Mouse (Mus musculus) layer of hippocampus, postnatal 36 days (tissue): ENCODE results near the gene Nfyb. TPM values are rescaled to one million over a fixed set of nuclear protein-coding genes. Genes with fewer than 3 reads are reported as not detected.

ENCODE experiments used
- DNase-seq, 2 experiments: peaks; one replicate each; pipeline ENCODE4 v3.0.0; 2022
- total RNA-seq, 2 experiments: library from RNA; stranded (reverse); gene quantifications; 2 replicates each; pipeline ENCODE4 v1.2.3; 2021

Gene Nfyb
- total RNA-seq, 2 experiments from 2014 or later = 64.4 to 66.8 TPM

DNA sequence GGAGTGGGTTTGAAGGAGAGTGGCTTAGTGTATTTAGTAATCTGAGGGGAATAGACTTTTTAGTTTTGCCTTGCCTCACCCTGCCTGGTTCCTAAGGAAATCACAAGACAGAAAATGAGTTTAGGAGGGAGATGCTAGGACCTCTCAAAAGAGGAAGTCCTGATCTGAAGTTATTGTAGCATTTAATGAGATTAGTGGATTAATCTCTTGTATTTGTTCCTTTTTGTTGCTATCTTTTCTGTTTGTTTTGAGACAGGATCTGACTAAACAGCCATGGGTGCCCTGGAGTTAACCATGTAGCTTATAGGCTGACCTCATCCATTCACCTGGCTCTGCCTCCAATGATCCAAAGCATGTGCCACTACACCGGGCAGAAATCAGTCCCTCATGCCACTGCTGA is 21.4 kb downstream of the Nfyb start:
- DNase-seq = no peak

GRCm38 (mm10) chr10:82741876-82742275 is 22.1 kb downstream of the Nfyb start:
- DNase-seq = no peak

GRCm38 (mm10) chr10:82741354-82741753 is 22.6 kb downstream of the Nfyb start:
- DNase-seq = no peak

GRCm38 (mm10) chr10:82699296-82699941 is 64.5 kb downstream of the Nfyb start:
- no peak for DNase-seq

- peak; percentile 89 to 92 for DNase-seq
Measured at GRCm38 (mm10) chr10:82698712-82699261, 65.2 kb downstream of the Nfyb start.

Other genes starting within 250 kb of the Nfyb start
- 10 to 100 TPM; 18.0 to 23.8 TPM for gene 1190007I07Rik, start 140.9 kb downstream of the Nfyb start, total RNA-seq
- 10 to 100 TPM; 41.8 to 48.0 TPM for gene Tdg, start 134.3 kb downstream of the Nfyb start, total RNA-seq
- 10 to 100 TPM; 17.1 to 19.9 TPM for gene Glt8d2, start 73.5 kb downstream of the Nfyb start, total RNA-seq
- 10 to 100 TPM; 53.6 to 58.1 TPM for gene Hcfc2, start 68.0 kb downstream of the Nfyb start, total RNA-seq
- 10 to 100 TPM; 49.0 to 53.9 TPM for gene Txnrd1, start 69.8 kb upstream of the Nfyb start, total RNA-seq
- gene Eid3, start 102.5 kb upstream of the Nfyb start, total RNA-seq = 1 to 10 TPM; 1.5 to 1.9 TPM
- gene Chst11, start 221.4 kb upstream of the Nfyb start, total RNA-seq = 10 to 100 TPM; 53.7 to 54.5 TPM